Mouse (Mus musculus): ENCODE measurements around the gene Esp18. TPM values are rescaled to one million over a fixed set of nuclear protein-coding genes. Genes with fewer than 3 reads are reported as not detected.

The Esp18 gene
- not detected in 2 replicates for total RNA-seq (2017)

DNA sequence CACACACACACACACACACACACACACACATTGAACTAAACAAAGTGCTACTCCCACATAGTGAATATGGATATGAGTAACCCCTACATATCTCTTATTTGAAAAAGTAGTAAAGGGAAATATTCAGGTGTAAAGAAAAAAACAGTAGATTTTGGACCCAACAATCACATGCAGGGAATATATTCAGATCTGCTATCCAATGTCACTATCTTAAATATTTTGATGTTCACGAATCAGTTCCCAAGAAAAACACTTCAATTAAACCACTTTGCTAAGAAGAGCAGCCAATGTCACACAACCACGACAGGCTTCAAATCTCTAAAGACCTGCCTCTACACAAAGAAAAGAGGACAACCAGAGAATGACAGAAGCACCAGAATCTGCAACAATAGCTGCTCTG, at the start of gene Esp18:
Gene Esp18, plus strand, starts transcription at position 301 of the 400 bp plus-strand sequence.
- no peak for ATAC-seq (replicated peaks in 1 of 2; ENCODE audit: insufficient read depth in 1 of 2, low FRiP score in 2 of 2, low TSS enrichment in 1 of 2, low read depth in 1 of 2, poor library complexity in 2 of 2, severe bottlenecking in 2 of 2)

DNA sequence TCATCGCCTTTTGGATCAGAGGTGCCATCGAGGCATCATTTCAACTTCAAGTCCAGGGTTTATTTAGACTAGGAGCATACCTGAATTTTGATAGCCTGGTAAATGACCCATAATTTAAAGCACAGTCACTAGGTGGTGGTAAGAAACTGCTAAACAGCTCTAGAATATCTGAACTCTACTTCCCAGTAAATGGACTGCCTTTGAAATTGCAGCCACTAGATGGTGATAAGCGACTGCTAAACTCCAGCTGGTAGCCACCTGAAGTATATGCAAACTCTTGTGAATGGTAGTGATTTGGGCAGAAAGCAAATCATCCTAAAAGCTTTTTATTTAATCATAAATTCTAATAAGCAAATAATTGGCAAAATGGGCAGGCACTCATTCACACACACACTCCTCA, 42.8 kb upstream of the Esp18 start:
- no peak for ATAC-seq (replicated peaks in 1 of 2; ENCODE audit: insufficient read depth in 1 of 2, low FRiP score in 2 of 2, low TSS enrichment in 1 of 2, low read depth in 1 of 2, poor library complexity in 2 of 2, severe bottlenecking in 2 of 2)

Other genes with a start within 250 kb of the Esp18 start
- not detected in 2 replicates for gene Esp16, start 129.8 kb downstream of the Esp18 start, total RNA-seq (2017)
- not detected in 2 replicates for gene Esp15, start 234.6 kb downstream of the Esp18 start, total RNA-seq (2017)

All from hematopoietic stem cell, adult 5-6 weeks (primary cell).